Mouse (Mus musculus): ENCODE data around the gene Islr2. TPM values are rescaled to one million over a fixed set of nuclear protein-coding genes. Genes with fewer than 3 reads are reported as not detected.
A peak's percentile ranks its signal among the peaks of the same experiment; 100 is the strongest.

The Islr2 gene
- total RNA-seq, 2 experiments from 2014 or later = 134 to 136 TPM

DNA sequence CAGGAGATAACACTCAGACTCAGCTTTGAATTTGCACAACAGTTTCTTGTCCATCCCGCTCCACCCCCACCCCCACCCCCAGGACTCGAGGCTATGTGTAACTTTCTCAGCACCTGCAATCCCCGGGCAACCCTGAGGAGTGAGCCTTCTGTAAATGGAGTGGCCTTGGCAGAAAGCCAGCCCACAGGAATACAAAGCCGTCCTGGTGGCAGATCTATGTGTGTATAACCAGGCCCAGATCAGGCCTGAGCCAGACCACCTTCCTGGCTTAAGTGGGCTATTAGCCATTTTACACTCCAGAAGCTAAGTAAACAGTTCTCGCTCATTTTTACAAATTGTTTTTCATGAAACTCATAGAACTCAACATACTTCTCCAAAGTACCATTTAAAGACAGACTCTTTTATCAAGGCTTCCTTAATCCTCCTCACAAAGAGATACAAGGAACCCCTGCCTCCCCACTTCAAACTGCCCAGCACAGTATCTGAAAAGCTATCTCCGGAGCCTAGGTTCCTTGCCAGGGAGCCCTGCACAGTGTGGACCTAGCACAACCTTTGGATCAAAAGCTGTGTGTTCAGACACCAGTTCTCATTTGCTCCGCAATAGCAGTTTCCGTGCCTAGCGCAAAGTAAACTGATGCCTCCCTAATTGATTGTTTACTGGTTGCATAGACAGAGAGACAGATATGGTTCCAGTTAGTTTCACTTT is 37.8 kb upstream of the Islr2 start:
- H3K27ac ChIP-seq = peak overlapping the region; percentile 73
- no peak overlapping the region; the same call in 1 of the 2 replicates for H3K4me3 ChIP-seq
- TF ChIP-seq CTCF (conservative IDR thresholded peaks at IDR 0.05) = no peak
- no peak for DNase-seq (ENCODE audit: low spot score in 2 of 2)

DNA sequence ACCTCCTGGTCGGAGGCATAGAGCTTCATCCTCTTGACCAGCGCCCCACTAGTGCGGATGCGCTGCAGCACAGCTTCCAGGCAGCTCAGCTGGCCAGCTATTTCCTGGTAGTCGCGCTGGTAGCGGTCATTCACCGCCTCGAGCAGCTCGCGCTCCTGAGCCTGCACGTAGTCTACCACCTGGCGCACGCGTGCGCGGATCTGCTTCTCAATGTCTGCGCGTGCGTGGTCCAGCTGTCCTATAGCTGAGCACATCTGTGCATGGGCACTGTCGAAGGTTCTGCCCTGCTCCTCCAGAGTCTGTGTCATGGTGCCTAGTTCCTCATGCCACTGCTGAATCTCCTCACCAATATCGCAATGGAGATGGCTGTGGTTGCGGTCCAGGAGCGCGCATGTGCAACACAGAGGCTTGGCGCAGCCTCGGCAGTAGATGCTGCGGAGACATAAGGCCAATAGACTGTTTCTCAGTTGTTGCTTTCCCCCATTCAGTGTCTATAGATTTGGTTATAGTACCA is 30.4 kb upstream of the Islr2 start:
- no peak for DNase-seq (ENCODE audit: low spot score in 2 of 2)
- Histone ChIP-seq H3K27ac (no peak overlapping the region), H3K4me3 (no peak overlapping the region)
- TF ChIP-seq CTCF (conservative IDR thresholded peaks at IDR 0.05) = no peak

DNA sequence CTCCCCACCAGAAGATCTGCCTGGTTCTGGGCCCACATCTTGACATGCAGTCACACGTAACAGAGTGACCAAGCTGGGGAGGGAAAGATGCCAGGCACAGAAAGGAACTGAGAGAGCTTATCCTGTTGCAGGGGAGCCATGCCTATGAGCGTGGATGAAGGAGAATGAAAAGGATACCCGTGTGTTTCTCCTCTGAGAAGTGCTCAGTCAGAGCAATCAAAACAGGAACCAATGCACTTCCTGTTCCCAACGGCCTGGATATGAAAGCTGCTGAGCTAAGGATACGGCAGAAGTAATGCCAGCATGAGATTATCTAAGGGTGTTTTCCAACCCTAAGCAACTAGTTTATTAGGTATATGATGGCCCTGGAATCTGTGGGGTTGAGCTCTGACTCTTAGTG is 28.3 kb upstream of the Islr2 start:
- Histone ChIP-seq H3K4me3 (no peak overlapping the region), H3K27ac (no peak overlapping the region)
- no peak for DNase-seq (ENCODE audit: low spot score in 2 of 2)
- TF ChIP-seq CTCF (conservative IDR thresholded peaks at IDR 0.05) = no peak

DNA sequence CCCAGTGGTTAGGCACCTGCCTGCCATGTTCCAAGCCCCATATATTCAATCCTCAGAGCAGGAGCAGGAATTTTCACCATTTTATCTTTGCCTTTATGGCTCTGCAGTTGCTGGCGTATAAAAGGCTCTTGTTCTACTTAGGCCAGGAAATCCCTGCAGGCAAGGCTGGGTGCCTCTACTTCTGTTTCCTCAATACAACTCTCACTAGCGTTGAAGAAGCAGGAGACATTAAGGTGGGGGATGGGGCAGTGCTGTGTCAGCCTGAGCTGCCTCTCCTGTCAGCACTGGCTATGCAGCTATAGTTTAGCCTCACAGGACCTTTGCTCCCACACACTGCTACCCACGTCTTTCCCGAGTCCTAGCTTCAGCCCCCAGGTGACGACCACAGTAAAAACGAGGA is 27.6 kb upstream of the Islr2 start:
- Histone ChIP-seq H3K4me3 (no peak overlapping the region), H3K27ac (no peak overlapping the region)
- no peak for TF ChIP-seq CTCF (conservative IDR thresholded peaks at IDR 0.05)
- DNase-seq (ENCODE audit: low spot score in 2 of 2) = no peak

DNA sequence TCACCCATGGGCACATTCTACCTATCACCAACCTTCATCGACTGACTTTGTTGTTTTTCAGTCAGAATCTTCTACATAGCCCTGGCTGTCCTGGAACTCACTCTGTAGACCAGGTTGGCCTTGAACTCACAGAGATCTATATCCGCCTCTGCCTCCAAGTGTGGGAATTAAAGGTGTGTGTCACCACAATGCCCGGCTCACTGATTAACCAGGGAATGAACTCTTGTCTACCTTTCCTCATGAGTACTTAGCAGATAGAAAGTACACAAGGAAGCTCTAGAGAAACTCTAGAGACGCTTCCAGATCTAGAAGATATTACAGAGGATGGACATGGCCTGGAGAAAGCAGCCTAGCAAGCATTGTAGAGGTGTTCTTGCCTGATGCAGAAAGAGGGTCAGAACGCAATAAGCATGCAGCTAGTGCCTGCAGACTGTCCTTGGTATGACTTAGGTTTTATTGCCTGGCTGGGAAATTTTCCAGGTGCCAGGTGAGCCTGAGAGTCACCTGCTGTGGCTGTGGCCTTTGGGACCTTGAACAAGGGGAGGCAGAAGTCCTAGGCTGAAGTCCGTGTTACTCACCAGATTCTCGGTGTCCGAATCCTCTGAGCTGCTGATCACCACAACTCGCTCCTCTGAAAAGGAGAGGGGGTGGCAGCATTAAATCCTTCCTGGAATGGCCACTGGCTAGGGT is 24.8 kb upstream of the Islr2 start:
- DNase-seq (ENCODE audit: low spot score in 2 of 2) = no peak
- H3K4me3 ChIP-seq = no peak overlapping the region
- TF ChIP-seq CTCF (conservative IDR thresholded peaks at IDR 0.05) = no peak
- no peak overlapping the region for H3K27ac ChIP-seq

DNA sequence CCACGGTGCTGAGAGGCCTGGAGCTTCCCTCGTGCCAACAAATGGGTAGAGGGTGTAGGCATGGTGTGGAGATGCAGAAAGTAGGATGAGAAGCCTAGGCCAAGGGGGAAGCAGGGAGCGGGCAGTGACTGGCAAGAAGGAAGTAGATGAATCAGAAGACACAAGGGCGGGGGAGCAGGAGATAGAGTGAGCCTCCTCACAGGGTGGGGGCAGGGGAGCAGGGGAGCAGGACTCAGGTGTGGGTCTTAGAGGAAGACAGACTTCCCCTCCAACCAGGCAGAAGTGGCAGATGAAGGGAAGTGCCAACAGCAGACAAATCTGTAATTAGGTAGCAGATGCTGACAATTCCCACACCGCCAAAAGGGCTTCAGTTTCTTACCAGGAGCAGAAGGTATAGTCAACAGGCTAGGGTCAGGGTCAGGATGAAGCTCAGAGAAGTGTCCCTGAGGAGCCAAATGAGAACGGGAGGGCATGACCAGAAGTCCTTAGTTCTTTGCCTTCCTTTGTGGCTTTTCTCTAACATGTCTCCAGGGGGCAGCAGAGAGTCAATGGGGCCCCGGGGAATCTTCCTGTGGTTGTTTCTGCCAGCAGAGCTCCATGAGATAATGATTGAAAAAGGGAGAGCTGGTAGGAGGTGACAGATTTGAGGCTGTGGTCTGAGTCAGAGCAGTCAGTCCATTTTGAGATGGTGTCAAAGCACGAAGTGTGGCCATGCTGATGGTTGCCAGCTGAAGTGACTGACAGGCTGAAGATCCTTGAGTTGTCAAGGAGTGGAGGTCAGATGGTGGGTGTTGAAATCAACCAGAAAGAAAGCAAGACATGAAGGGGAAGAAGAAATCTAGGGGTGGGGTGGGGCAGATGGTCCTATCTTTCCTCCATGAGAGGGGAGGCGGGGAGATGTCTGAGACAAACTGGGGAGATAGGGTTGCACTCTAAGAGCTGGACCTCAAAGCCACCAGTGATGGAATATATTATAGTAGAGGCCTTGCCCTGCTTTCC is 22.1 kb upstream of the Islr2 start:
- TF ChIP-seq CTCF (conservative IDR thresholded peaks at IDR 0.05) = peak; percentile 96
- Histone ChIP-seq H3K27ac (no peak overlapping the region), H3K4me3 (no peak overlapping the region)
- peak in 1 of 2 experiments; percentile 71 for DNase-seq (ENCODE audit: low spot score in 2 of 2)

DNA sequence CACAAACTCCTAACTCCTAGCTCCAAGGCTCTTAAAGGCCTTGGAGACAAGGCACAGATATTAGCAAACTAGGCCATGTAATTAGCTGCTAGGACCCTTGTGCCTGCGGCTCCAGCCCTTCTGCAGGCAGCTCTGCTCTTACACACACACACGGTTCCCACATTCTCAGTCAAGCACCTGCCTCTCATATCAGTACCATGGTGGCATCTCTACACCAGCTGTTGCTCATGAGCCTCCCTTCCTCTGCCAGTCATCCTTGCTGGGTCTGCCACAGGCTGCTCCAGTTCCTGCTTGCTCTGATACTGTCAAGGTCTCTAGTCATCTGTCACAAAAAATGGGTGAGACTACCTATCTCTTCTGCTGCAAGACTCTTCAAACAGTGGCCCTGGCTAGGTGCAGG is 20.2 kb upstream of the Islr2 start:
- no peak overlapping the region for H3K4me3 ChIP-seq
- no peak overlapping the region for H3K27ac ChIP-seq
- TF ChIP-seq CTCF (conservative IDR thresholded peaks at IDR 0.05) = no peak
- no peak for DNase-seq (ENCODE audit: low spot score in 2 of 2)

DNA sequence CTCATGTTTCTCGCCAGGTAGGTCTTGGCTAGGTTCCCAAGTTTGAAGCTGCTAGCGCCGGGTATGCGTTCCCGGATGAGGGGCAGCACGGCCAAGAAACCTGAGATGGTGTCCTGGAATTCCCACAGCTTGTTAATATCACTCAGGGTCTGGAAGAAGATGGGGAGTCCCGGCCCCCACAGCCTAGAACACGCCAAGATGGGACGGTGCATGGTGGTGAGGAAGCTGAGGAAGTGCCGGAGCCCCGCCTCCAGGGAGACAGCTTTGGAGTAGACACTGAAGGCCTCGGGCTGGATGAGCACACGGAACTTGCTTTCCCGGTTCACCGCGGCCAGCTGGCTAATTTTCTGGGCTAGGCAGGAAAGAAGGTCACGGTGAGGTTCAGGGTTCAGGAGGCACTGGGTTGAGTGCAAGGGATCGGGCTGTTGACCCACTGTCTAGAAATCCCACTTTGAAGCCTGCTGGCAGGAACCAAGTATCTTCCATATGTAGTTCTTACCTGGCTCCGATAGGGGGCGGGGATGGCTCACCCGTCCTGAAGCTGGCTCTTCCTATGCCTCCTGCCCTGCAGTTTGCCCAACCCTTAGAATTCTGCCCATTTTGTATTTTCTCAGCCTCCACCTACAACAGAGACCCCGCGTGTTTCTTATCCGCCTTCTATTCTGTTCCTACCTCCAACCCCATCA is 16.2 kb upstream of the Islr2 start:
- TF ChIP-seq CTCF (conservative IDR thresholded peaks at IDR 0.05) = peak; percentile 81
- no peak overlapping the region for H3K27ac ChIP-seq
- peak in 1 of 2 experiments; percentile 52 for DNase-seq (ENCODE audit: low spot score in 2 of 2)
- H3K4me3 ChIP-seq = no peak overlapping the region

DNA sequence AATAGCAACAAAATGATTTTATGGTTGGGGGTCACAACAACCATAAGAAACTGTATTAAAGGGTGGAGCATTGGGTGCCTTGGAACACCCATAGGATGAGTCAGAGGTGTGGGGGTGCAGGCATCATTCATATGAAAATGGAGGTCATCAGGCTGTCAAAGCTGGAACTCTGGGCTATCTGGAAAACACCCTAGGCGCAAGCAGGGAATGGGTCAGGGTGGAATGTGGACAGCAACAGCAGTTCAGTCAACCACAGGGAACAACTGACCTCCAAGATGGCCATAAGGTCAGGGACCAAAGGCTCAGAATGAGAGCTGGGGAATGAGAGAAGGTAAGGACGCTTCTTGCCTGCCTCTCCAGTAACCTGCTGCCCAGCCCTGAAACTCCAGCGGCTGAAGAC is 14.4 kb upstream of the Islr2 start:
- Histone ChIP-seq H3K27ac (no peak overlapping the region), H3K4me3 (no peak overlapping the region)
- no peak for DNase-seq (ENCODE audit: low spot score in 2 of 2)
- no peak for TF ChIP-seq CTCF (conservative IDR thresholded peaks at IDR 0.05)

DNA sequence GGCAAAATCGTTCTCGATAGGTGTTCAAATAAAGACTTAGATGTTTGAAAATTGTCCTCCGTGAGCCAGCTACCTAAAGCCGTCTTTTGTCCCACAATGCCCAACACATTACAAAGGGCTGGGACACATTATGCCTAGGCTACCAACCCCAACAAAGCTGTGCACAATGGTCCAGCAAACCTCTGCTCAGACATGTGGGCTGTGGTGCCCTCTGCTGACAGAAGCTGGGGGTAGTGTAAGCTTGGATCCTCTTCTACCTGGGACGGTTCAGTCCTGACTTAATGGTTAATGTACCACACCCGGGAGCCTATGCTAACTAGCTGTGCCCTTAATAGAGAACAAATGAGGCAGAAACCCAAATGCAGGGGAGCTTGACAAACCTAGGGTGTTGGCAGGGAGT is 12.3 kb upstream of the Islr2 start:
- Histone ChIP-seq H3K4me3 (no peak overlapping the region), H3K27ac (no peak overlapping the region)
- peak; percentile 74 for TF ChIP-seq CTCF (conservative IDR thresholded peaks at IDR 0.05)
- DNase-seq (ENCODE audit: low spot score in 2 of 2) = no peak

DNA sequence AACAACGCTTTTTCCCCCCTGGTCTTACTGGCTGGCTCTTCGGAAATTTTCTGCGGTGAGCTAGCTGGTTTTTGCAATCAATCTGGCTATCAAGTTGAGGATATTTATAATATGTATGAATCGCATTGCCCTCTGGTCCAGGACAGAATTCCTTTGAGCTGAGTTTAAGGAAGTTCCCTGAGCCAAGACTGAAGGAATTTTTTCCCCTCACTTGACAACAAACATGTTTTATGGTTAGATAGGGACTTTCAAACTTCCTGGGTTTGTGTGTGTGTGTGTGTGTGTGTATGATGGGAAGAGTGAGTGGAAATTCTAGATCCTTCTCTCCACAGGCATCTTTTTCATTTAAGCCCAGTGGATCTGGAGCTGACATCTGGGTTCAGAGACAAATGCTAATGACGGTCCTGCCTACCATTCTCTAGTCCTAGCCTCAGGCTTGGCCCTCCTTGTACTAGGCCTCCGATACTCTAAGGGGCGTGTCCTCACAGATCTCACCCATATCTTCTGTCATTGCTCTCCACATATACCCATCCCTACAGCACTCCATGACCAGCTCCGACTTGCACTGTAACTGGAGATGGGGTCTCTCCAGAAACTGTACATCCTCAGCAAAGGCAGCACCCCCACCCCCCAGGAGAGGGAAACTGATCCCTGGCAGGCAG is 10.5 kb upstream of the Islr2 start:
- no peak for TF ChIP-seq CTCF (conservative IDR thresholded peaks at IDR 0.05)
- DNase-seq (ENCODE audit: low spot score in 2 of 2) = no peak
- no peak overlapping the region for H3K27ac ChIP-seq
- no peak overlapping the region for H3K4me3 ChIP-seq

DNA sequence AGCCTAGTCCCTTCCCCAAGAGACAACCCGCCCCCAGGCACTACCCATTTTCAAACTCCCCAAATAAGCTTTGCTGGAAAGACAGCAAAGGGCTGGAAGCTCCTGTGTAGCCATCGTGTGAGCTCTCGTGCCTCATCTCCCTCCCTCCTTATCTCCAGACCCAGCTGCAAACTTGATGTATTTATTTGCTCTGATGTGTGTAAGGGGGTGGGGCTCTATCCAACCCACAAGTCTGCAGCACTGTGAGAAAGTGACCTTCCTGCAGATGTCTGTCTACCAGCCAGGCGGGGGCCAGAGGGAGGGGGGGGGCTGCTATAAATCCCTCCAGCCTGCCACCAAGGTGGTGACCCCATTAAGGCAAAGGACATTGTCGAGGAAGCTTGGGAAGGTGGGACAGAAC is 9.7 kb upstream of the Islr2 start:
- Histone ChIP-seq H3K4me3 (no peak overlapping the region), H3K27ac (no peak overlapping the region)
- no peak for DNase-seq (ENCODE audit: low spot score in 2 of 2)
- TF ChIP-seq CTCF (conservative IDR thresholded peaks at IDR 0.05) = no peak
